Mouse (Mus musculus) thymus, postnatal 10 days (tissue): ENCODE results near the gene Cela3b.
"Not testable (repeated sequence)": the region's sequence is repeated elsewhere in the genome, so short reads cannot be mapped to it uniquely, and the experiment has no call there.

Source experiments
- DNase-seq, 2 experiments: peaks; one replicate each; pipeline ENCODE4 v3.0.0; 2021; ENCODE audit warnings: low spot score in 2 of 2

Cela3b gene

GRCm38 (mm10) chr4:137417712-137418564, 12.4 kb downstream of the Cela3b start:
- no peak for DNase-seq

DNA sequence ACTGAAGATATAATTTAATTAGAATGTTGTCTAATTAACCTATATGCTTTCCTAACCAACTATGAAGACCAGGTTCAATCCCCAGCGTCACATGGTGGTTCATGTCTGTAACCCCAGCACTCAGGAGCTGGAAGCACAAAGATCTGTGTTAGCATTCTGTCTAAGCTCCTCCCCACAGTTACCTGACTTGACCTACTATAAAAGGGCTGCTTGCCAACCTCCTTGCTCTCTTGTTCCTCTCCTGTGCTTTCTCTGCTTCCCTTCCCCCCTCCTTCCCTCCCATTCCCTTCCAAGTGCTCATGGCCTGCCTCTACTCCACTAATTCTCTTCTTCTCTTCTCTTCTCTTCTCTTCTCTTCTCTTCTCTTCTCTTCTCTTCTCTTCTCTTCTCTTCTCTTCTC, 15.4 kb downstream of the Cela3b start:
- DNase-seq, result no peak

DNA sequence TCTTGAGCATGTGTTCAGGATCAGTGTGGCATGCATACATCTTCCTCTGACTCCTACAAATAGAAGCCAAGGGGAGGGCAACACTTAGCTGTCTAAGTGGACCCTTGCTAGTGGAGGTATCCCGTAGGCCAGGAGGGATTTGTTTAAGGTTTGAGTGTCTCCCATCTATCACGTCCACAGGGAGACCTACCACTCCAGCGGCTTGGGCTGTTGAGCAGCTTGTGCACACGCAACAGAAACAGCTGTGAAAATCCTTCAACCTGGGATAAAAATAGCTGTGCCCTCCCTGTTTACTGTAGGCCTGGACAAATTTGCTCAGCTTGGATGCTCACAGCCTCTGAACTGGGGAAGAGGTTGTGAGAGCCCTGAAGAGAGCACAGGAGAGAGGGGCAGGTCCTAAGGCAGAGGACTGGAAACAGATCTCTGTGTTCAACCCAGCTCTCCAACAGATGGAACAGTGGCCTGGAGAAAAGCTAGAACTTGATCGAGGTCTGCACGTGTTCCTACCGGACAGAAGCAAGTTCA, 18.1 kb downstream of the Cela3b start:
- not testable (repeated sequence) for DNase-seq

DNA sequence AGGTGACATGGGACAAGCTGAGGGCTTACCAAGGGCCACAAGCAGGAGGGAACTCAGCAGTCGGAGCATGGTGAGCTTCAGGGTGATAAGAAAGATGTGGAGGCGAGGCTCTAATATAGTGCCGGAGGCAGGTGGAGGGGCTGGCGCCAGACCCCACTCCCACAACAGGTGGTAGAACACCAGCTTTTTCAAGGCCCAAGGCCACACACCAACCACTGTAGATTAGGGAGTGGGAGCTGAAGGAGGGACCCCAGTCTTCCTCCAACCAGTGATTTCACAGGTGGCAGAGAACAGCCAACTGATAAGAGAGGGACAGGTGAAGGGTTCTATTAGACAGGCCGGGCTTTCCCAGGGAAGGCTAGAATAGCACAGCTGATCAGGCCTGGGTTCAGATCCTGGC, 20.6 kb downstream of the Cela3b start, which contains the start of gene Cela3a:
Gene Cela3a, minus strand, starts transcription at position 101 of the 400 bp plus-strand sequence.
- no peak for DNase-seq

GRCm38 (mm10) chr4:137405571-137405970, 24.8 kb downstream of the Cela3b start:
- DNase-seq, result no peak

DNA sequence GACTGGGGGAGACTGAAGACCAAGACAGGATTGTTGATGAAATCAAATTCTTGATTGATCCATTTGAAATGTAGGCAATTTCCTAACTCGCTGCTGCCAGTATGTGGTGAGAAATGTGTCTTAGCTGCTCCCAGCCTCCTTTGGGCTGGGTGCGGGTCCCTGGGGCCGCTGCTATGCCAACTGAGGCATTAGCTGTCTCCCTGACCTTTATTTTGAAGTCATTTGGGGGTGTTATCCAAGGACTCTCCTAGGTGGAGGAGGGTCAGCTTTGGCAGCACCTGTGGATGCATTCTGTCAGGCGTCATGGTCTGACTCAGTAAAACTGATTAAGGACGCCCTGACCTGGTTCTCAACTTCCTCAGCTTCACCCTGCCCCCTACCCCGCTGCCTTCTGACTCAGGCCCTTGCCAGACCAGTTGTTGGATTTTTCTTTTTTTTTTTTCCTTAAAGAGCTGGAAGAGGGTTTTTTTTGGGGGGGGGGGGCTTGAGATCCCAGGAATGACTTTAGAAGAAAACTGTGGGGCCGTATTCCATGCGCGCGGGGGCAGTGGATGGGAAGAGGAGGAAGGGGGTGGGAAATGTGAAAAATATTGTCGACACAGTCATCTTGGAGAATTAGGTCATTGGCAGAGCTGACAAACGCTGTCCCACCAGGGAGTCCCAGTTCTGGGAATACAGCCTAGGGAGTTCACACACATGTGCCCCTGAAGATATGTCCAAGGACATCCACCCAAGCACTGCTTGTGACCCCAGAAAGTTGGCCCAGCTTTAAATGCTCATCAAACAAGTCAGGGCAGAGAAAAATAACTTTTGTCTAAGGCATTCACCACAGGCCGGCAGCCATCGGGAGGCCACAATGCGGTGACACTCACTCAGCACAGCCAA, 33.5 kb downstream of the Cela3b start:
- no peak for DNase-seq

- DNase-seq, result no peak
These were observed 36.8 kb downstream of the Cela3b start for GRCm38 (mm10) chr4:137393378-137394135.

- DNase-seq, result no peak
These were observed 37.5 kb downstream of the Cela3b start for GRCm38 (mm10) chr4:137392874-137393273.

GRCm38 (mm10) chr4:137391287-137391686, 39.1 kb downstream of the Cela3b start:
- no peak for DNase-seq

DNA sequence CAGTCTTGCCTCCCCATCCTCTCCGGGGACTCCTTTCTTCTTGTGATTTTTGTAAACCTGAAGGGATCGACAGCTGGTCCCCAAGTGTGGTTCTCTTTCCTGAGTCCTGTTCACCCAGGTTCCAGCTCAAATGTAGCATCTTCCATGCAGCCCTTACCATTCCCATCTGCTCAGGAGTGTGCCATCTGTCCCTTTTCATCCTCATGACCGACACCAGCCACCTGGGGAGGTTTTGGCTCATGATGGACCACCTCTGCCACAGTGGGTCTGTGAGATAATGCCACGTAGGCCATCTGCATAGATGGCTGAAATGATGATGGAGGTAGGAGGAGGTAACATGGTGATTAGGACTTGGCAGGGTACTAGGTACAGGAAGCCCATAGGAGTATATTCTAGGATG, 40.1 kb downstream of the Cela3b start:
- no peak for DNase-seq

- DNase-seq, result no peak
These were observed 41.4 kb downstream of the Cela3b start for GRCm38 (mm10) chr4:137388983-137389382.

DNA sequence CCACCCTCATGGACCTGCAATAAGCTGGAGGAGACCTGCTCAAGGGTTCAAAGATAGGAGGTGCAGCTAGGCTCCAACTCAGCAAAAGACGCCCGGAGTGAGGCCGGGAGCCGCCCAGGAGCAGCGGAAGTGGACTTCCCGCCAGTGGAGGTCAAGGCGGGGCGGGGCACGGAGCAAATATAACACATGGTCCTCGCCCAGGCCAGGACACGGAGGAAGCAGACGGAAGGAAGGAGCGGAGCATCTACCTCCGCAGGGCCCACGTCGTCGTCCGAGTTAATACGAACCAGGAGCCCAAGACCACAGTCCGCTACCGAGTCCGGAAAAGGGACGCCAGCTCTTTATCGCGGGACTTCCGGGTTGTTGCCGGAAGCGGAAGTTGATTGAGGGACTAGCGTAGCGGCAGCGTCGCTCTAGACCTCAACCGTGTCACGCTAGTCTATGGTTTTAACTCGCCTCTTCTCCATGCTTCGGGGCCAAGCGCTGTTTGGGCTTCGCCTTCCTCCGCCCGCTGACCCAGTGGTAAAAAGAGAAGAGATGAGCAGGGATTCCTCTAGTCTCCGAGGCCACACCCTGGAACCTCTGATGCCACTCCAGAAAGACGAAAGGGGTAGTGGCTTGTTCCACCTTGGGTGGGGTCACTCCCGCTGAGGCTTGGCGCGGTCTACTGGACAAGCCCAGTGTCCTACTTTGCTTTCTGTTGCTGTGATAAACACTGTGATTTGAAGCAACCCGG, 42.1 kb downstream of the Cela3b start:
- peak; percentile 75 to 79 for DNase-seq

DNA sequence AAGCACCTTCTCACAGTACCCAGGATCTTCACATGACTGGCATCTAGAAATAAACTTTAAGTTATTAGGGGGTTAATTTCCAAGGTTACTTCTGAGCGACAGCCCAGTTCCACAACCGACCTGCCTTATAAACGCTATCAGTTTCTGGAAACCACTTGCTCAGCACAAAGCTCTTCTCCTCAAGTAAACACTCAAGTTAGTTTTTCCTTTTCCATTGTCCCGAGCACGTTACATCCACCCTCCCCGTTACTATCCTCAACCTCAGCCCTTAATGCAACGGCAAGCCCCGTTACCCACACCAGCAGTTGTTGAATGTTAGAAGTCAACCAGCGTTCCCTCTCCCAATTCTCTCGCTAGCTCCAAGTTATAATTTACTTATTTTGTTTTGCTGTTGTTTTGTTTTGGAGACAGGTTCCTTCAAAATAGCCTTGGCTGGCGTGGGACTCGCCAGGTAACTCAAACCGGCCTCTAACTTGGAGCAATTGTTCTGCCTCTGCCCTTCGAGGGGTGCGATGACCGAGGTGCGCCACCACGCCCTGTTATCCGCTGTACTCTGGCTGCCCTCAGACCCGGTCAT, 42.8 kb downstream of the Cela3b start:
- DNase-seq, result no peak

- DNase-seq, result no peak
These were observed 49.4 kb downstream of the Cela3b start for GRCm38 (mm10) chr4:137380702-137381605.

DNA sequence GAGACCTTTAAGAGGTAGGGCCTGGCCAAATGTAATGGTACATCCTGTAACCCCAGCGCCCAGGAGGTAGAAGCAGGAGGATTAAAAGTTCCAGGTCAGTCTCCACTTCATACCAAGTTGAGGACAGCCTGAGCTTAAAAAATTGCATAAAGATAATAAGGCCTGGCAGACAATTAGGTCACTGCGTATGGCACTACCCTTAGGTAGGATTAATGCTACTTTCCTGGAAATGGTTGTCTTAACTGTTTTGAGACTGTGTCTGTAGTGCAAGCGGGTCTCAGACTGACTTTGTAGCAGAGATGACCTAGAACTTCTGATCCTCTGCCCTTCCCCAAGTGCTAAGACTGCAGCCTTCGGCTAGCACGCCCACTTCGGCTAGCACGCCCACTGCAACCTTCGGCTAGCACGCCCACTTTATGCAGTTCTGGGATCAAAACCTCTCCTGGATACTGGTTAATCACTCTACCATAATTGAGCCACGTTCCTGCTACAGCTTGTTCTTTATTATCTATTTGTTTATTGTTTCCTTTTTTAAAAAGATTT, 50.6 kb downstream of the Cela3b start:
- no peak for DNase-seq

DNA sequence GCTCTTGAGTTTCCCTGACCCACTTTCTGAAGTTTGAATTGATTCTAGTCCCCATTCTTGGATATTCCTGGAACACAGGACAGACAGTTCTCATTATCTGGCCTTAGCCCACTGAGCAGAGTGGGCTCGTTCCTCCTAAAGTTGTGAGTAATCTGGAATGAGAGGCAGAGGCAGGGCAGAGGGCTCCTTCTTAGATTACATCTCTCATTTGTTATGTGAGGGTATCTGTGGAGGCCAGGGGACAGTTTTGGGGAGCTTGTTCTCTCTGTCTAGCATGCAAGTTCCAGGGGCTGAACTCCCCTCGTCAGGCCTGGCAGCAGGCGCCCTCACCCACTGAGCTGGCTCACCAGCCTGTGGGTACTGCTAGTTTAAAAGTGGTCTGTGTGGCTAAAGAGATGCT, 51.3 kb downstream of the Cela3b start:
- DNase-seq, result no peak

- no peak for DNase-seq
These were observed 52.6 kb downstream of the Cela3b start for GRCm38 (mm10) chr4:137377526-137378304.

DNA sequence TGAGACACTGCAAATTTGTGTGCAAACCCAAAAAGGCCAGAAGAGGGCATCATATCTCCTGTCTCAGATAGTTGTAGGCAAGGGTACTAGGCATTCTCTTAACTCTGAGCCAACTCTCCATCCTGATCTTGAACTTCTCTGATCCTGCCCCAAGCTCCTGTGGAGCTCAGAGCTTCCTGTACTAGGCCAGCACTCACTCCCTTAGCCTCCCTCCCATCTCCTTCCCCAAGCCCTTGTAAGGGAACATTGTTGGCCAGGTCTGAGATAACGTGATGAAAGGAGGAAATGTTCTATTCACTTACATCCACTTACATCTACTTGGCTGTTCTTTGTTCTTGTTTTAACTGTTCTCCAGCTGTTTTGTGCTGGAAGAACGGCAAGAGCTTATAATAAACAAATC, 53.6 kb downstream of the Cela3b start:
- no peak for DNase-seq
